Mouse (Mus musculus): Measurements from ENCODE around the gene Miga1.

The Miga1 gene

DNA sequence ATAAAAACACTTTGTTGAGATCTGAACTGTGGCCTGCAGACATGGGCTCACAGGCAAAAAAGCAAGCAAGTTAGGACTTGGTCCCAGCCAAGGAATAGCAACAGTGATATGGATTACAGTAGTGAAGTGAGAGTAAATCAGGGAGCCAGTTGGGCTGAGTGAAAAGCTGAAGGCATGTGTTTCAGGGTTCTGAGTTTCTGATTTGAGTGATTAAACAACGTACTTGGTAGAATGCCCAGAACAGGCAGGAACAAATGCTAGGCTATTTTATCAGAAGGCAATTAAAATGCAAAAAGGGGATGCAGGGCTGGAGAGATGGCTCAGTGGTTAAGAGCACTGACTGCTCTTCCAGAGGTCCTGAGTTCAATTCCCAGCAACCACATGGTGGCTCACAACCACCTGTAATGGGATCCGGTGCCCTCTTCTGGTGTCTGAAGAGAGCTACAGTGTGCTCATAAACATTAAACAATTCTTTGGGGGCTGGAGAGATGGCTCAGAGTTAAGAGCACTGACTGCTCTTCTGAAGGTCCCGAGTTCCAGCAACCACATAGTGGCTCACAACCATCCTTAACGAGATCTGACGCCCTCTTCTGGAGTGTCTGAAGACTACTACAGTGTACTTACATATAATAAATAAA, 94.8 kb downstream of the Miga1 start:
- DNase-seq (ENCODE audit: low spot score in 2 of 2): no peak

DNA sequence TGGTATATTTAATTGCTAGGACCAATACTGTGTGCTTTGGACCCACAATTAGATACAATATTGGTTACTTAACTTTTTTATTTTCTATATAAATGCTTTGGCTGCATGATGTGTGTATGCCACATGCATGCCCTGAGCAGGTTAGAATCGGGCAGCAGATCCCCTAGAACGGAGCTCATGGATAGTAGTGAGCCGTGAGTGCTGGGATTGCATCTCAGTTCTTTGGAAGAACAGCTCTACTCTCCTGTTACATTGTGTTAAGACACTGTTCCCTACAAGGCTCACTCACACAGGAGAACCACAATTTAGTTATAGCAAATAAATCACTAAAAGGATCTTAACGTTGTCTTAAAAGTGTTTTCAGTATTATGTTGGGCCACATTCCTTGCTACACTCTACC, 96.9 kb downstream of the Miga1 start:
- DNase-seq (ENCODE audit: low spot score in 2 of 2): no peak

DNA sequence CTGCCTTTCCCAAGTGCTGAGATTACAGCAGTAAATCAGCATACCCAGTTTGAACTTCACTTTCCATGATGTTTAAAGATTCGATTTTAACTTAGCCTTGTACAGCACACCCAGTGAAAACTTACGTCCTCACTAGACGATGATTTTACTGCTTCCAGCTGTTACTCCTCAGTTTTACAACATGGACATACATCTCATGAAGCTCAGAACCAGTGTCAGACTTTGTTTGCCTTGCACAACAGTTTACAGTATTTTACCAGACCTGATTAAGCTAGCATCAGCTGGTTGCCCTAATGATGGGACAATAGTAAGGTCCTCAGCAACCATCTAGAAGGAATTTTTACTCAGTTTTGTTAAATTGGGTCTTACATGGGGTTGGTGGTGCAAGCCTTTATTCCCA, 99.1 kb downstream of the Miga1 start:
- no peak for DNase-seq (ENCODE audit: low spot score in 2 of 2)

DNA sequence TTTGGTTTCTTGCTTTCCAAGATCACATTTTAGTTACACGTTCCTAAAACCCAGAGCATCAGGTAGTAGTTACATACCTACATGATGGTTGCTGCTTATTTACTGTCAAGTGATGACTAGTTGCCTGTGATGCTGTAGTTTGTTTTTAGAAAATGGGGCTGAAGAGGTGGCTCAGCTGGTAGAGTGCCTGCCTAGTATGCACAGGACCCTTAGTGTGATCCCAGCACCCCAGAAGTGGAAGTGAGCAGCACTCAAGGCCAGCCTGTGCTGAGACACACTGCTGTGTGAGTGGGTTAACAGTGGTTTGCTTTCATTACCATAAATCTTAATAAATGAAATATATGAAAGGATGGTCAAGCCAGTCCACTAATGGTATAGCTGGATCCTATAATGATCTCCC, 100.6 kb downstream of the Miga1 start:
- no peak for DNase-seq (ENCODE audit: low spot score in 2 of 2)

DNA sequence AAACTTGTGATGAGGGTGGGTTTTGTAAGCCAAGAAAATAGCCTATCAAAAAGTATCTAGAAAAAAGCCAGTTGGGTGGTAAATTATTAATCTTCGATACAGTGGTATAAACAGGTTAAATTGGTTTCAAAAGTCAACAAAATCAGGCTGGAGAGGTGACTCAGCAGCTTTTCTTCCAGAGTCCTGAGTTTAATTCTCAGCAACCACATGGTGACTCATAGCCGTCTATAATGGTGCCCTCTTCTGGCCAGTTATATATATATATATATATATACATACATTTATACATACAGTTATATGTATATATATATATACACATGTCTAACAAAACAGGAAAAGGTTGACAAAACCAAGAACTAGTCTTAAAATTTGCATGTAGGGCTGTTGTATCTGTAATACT, 101.4 kb downstream of the Miga1 start:
- DNase-seq (ENCODE audit: low spot score in 2 of 2): no peak

DNA sequence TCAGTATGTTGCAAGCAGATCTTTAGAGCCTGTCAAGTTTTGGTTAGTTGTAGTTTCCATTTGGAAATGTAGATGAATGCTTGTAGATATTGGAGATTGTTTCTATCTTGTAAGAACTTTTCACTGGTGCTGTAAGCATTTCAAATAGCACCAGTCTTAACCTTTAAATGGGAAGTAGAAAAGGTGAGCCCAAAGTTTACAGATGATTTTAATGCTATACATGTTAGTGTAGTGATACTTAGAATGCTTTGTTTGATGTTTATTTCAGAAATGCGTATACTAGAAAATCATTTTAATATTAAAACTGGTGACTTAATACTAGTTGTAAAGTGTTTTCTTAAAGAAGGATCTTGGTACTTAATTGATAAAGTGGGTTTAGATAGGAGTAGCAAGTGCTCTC, 104.4 kb downstream of the Miga1 start:
- no peak for DNase-seq (ENCODE audit: low spot score in 2 of 2)

DNA sequence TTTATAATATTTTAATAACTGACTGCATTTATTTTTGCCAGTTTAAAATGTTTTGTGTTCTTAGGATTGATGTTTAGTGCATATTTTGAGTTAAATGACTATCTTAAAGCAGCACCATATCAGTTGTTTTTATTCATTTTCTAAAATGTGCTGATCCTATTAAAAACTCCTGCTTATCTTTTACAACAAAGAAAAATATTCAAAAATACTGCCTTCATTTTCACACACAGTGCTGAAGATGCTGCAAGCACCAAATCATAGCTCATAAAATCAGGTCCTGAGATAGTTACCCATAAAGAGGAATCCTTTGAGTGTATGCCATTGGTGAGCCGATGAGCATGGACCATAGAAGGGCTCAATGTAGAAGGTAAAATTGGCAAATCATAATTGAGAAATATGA, 105.0 kb downstream of the Miga1 start:
- DNase-seq (ENCODE audit: low spot score in 2 of 2): no peak

DNA sequence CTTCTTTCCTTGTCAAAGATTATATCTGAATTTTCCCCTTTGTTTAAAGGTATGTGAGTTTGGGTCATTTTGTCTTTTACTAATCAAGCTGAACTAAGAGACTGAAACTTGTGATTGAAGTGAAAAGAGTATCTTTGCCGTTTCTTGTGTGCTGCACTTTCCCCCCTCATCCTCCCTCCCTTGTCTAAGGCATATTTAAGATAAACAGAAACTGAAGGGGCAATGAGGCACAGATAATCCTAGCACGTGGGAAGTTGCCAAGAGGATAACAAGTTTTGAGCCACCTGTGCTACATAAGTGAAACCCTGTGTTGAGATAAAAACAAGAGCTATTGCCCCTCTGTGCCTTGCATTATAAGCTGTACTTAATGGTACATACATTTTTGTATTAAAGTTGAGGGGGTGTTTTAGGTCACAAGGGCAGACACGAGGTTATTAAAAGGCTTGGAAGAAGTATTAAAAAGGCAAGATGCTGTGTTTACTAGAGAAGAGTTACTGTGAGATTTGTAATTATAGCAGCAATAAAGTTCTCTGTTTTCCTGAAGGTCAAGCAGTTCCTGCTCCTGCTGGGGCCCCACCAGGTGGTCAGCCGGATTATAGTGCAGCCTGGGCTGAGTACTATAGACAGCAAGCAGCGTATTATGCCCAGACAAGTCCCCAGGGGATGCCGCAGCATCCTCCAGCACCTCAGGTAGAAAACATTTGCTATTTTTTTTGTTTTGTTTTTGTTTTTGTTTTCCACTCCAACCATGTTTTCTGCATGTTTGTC, 108.7 kb downstream of the Miga1 start:
- DNase-seq (ENCODE audit: low spot score in 2 of 2): no peak

DNA sequence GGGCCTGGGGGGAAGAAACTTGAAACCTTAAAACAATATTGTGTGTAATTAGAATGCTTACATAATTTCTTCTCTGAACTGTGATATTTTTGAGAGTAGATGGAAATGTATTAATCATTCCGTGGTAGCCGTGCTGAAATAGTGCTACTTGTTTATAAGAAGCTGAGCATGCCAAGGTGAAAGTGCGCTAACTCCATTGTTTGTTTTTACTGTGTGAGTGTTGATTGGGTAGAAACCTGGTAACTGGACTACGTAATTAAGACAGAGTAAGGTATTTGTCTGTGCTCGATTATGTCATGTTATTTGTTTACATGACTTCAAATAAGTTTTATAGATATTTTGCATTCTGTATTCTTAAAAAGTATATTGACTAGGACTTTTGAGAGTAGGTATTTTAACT, 110.9 kb downstream of the Miga1 start:
- no peak for DNase-seq (ENCODE audit: low spot score in 2 of 2)

DNA sequence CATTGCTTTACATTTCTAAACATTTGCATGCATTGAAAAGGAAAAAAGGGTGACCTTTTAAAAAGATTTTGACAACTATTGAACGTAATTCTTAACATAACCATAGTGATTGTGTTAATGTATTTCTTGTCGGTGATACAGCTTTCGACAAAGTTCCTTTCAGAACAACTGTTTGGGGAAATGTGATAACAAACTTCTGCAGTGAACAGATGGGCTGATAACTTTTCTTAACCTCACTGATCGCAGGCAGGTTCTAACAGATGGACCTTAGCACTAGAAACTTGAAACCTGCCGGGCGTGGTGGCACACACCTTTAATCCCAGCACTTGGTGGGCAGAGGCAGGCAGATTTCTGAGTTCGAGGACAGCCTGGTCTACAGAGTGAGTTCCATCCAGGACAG, 111.4 kb downstream of the Miga1 start:
- no peak for DNase-seq (ENCODE audit: low spot score in 2 of 2)

DNA sequence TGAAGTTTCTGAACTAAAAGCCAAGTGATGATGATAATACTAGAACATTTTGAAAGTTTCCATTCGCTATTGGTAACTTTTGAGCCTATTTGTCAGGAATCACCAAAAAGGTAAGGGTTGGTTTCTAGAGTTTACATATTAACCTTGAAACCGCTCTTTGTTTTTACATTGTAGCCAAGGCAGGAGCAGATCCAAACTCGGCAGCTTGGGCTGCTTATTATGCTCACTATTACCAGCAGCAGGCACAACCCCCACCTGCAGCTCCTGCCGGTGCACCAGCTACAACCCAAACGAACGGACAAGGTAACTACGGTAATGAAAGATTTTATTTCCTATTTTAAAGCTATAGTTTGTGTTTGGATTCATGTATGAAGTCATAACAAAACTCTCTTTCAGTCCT, 114.3 kb downstream of the Miga1 start:
- no peak for DNase-seq (ENCODE audit: low spot score in 2 of 2)

DNA sequence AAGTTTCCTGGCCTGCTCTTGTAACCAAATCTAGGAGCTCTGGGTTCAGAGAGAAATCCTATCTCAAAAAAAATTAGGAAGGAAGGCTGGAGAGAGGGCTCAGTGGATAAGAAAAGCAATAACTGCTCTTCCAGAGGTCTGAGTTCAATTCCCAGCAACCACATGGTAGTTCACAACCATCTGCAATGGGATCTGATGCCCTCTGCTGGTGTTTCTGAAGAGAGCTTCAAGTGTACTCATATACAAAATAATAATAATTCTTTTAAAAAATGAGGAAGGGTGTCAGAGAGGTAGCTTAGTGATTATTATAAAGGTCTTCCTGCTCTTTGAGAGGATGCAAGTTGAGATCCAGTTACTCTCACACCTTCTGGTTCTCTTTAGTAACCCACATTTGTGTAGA, 115.3 kb downstream of the Miga1 start:
- no peak for DNase-seq (ENCODE audit: low spot score in 2 of 2)
